Mouse (Mus musculus): ENCODE results near the gene Lamc3. TPM values are rescaled to one million over a fixed set of nuclear protein-coding genes. Genes with fewer than 3 reads are reported as not detected.

The Lamc3 gene
- polyA plus RNA-seq, 2 experiments = 0.84 to 1.1 TPM

DNA sequence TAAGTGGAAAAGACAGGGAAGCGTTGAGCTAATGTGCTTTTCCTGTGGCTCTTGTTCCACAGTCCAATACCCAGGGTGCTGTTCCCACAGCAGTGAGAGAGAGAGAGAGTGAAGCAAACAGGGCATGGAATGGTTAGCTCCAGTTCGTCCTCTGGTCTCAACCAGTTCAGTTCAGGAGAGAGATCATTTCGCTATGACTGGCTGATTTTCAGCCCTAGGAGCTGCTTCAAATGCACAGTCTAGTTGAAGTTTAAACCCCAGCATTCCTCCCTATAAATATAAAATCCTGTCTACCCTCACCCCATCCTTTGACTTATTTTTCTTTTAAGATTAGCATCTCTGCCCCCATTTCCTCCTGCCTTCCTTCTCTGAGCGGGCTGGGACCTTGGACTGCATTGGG, 85.5 kb downstream of the Lamc3 start:
- no peaks in the 10 kb centered on the region for H3K27me3 ChIP-seq (ENCODE audit: control insufficient read depth, insufficient read depth, low read length)
- no peak overlapping the region for H3K27ac ChIP-seq (replicated peaks; ENCODE audit: low read depth, low read length)
- TF ChIP-seq POLR2A (IDR thresholded peaks at IDR 0.05; ENCODE audit: borderline replicate concordance, extremely low read depth, insufficient read depth, insufficient read length) = no peak
- no peak for ATAC-seq (ENCODE audit: low FRiP score, low read depth)
- 95% methylated on average over 4 of the region's 4 CpGs for WGBS
- no peak overlapping the region for H3K4me2 ChIP-seq (replicated peaks; ENCODE audit: low read depth, low read length, severe bottlenecking)
- no peaks in the 10 kb centered on the region for H3K9me3 ChIP-seq (ENCODE audit: control insufficient read depth, low read length)
- peaks cover 33% of the 10 kb centered on the region for H3K36me3 ChIP-seq (ENCODE audit: control insufficient read depth, insufficient read depth, low read length)
- H3K4me3 ChIP-seq (replicated peaks; ENCODE audit: low read length) = no peak overlapping the region
- H3K4me1 ChIP-seq (ENCODE audit: control insufficient read depth, insufficient read depth, low read length) = peaks cover 13% of the 10 kb centered on the region
- no peak overlapping the region for H3K9ac ChIP-seq (ENCODE audit: low read depth, low read length, severe bottlenecking)
- no peak for DNase-seq (ENCODE audit: low spot score)

DNA sequence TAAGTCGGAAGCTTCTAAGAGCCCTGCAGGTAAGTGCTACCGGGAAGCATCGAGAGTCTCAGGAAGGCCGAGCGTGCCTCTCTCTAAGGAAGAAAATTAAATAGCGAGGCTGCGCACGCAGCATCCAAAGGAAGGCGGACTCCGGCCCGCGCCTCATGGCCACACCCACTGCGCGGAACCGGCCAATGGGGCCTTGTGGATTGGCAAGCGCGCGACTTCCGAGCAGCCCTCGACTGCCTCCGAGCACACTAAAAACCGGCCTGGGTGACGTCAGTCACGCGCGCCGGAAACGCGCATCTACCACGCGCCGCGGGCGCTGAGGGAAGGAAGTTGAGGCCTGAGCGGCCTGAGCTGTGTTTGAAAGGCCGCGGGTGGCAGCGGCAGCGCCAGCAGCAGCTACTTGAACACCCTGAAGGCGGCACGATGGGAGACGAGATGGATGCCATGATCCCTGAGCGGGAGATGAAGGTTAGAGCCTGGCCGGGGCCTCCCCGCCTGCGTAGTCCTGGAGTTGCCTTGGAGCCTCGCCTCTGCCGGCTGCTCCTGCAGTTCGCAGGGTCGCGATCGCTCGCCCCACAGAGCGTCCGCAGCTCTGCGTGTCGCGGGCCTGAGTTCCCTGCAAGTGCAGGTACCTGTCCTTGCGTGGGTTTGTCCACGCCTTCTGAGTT, 87.2 kb downstream of the Lamc3 start, which contains the start of gene Nup214:
Nup214 (plus strand) TSS at position 296 of the 668 bp plus-strand sequence.
- H3K9me3 ChIP-seq (ENCODE audit: control insufficient read depth, low read length) = no peaks in the 10 kb centered on the region
- H3K9ac ChIP-seq (ENCODE audit: low read depth, low read length, severe bottlenecking) = peak within 1 kb of the TSS; percentile 95
- 2% methylated on average over 56 of the region's 60 CpGs for WGBS
- DNase-seq (ENCODE audit: low spot score) = peak; percentile 98
- H3K36me3 ChIP-seq (ENCODE audit: control insufficient read depth, insufficient read depth, low read length) = peaks cover 45% of the 10 kb centered on the region
- TF ChIP-seq POLR2A (IDR thresholded peaks at IDR 0.05; ENCODE audit: borderline replicate concordance, extremely low read depth, insufficient read depth, insufficient read length) = peak; percentile 36; the same call in 1 of the 2 replicates
- no peaks in the 10 kb centered on the region for H3K27me3 ChIP-seq (ENCODE audit: control insufficient read depth, insufficient read depth, low read length)
- H3K27ac ChIP-seq (replicated peaks; ENCODE audit: low read depth, low read length) = peak within 1 kb of the TSS; percentile 70
- H3K4me2 ChIP-seq (replicated peaks; ENCODE audit: low read depth, low read length, severe bottlenecking) = peak within 1 kb of the TSS; percentile 82
- peak; percentile 100 for ATAC-seq (ENCODE audit: low FRiP score, low read depth)
- H3K4me1 ChIP-seq (ENCODE audit: control insufficient read depth, insufficient read depth, low read length) = peaks cover 13% of the 10 kb centered on the region
- H3K4me3 ChIP-seq (replicated peaks; ENCODE audit: low read length) = peak within 1 kb of the TSS; percentile 96

DNA sequence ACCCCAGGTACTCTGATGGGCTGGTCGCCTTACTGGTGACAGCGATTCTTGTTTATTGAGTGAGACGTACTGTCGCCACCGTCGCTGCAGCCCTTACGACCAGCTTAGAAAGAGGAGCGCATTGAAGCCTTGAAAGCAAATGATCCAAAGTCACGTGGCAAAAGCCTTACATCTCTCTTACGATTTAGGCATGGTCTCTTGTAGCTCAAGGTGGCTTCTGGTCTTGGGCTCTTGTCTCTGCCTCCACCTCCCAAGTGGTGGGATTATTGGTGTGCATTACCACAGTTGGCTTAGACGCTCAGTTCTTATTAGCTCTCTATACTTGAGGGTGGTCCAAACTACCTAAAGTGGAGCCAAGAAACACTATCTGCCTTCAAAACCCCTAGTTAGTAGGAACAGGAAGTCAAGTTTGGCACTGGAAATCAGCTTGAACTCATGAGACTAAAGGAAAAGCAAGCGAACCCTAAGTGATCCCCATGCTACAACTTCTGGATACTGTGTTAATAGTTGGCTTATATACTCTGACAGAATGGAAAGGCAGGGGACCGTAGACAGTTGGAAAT, 87.8 kb downstream of the Lamc3 start:
- Histone ChIP-seq H3K9me3 (ENCODE audit: control insufficient read depth, low read length) (no peaks in the 10 kb centered on the region), H3K4me2 (replicated peaks; ENCODE audit: low read depth, low read length, severe bottlenecking) (peak overlapping the region; percentile 80), H3K27ac (replicated peaks; ENCODE audit: low read depth, low read length) (no peak overlapping the region; the same call in 1 of the 2 replicates), H3K4me3 (replicated peaks; ENCODE audit: low read length) (peak overlapping the region; percentile 96), H3K27me3 (ENCODE audit: control insufficient read depth, insufficient read depth, low read length) (no peaks in the 10 kb centered on the region), H3K36me3 (ENCODE audit: control insufficient read depth, insufficient read depth, low read length) (peaks cover 50% of the 10 kb centered on the region), H3K4me1 (ENCODE audit: control insufficient read depth, insufficient read depth, low read length) (peaks cover 13% of the 10 kb centered on the region), H3K9ac (ENCODE audit: low read depth, low read length, severe bottlenecking) (peak overlapping the region; percentile 95)
- WGBS = 10% methylated on average over 13 of the region's 13 CpGs
- ATAC-seq (ENCODE audit: low FRiP score, low read depth) = no peak
- no peak for DNase-seq (ENCODE audit: low spot score)
- no peak for TF ChIP-seq POLR2A (IDR thresholded peaks at IDR 0.05; ENCODE audit: borderline replicate concordance, extremely low read depth, insufficient read depth, insufficient read length)

DNA sequence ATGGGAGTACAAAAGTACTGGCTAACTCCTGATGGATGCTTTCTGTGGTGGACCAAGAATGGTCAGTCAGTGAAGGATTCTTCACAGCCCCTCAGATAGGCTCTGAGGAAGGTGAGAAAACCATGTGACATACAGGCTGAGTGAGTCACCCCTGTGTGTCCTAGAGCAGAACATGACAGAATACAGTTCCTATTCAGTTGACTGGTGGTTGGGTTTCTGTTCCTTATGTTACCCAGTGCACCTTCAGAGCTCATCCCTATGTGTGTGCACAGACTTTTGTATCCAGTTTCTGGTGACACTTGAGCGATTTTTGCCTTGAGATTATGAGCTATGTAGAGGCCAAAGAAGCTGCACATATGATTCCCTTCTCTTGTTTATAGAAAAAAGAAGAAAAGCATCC, 100.7 kb downstream of the Lamc3 start:
- H3K36me3 ChIP-seq (ENCODE audit: control insufficient read depth, insufficient read depth, low read length) = peaks cover 90% of the 10 kb centered on the region
- DNase-seq (ENCODE audit: low spot score) (no peak), ATAC-seq (ENCODE audit: low FRiP score, low read depth) (no peak)
- TF ChIP-seq POLR2A (IDR thresholded peaks at IDR 0.05; ENCODE audit: borderline replicate concordance, extremely low read depth, insufficient read depth, insufficient read length) = no peak
- no peaks in the 10 kb centered on the region for H3K27me3 ChIP-seq (ENCODE audit: control insufficient read depth, insufficient read depth, low read length)
- WGBS = 91% methylated on average over 1 of the region's 1 CpGs
- H3K4me1 ChIP-seq (ENCODE audit: control insufficient read depth, insufficient read depth, low read length) = no peaks in the 10 kb centered on the region
- H3K9ac ChIP-seq (ENCODE audit: low read depth, low read length, severe bottlenecking) = no peak overlapping the region
- no peaks in the 10 kb centered on the region for H3K9me3 ChIP-seq (ENCODE audit: control insufficient read depth, low read length)
- no peak overlapping the region for H3K4me3 ChIP-seq (replicated peaks; ENCODE audit: low read length)
- H3K4me2 ChIP-seq (replicated peaks; ENCODE audit: low read depth, low read length, severe bottlenecking) = no peak overlapping the region
- no peak overlapping the region for H3K27ac ChIP-seq (replicated peaks; ENCODE audit: low read depth, low read length)

DNA sequence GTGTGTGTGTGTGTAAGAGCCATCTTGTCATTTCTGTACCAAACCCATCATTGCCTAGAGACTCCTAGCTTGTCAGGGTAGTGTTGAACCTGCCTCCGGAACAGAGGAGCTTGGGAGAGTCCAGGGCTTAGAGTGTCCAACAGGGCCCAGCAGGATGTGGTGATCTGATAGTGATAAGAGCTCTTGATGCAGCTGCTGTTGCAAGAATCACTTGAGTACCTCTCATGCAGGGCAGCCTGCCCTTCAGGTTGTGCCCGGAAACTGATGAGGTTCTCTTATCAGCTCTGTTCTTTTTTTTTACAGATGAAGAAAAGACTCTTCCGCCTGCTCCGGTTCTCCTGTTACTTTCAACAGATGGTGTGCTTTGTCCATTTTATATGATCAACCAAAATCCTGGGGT, 103.9 kb downstream of the Lamc3 start:
- no peak overlapping the region for H3K9ac ChIP-seq (ENCODE audit: low read depth, low read length, severe bottlenecking)
- no peak overlapping the region for H3K4me3 ChIP-seq (replicated peaks; ENCODE audit: low read length)
- no peaks in the 10 kb centered on the region for H3K4me1 ChIP-seq (ENCODE audit: control insufficient read depth, insufficient read depth, low read length)
- no peaks in the 10 kb centered on the region for H3K9me3 ChIP-seq (ENCODE audit: control insufficient read depth, low read length)
- DNase-seq (ENCODE audit: low spot score) (no peak), ATAC-seq (ENCODE audit: low FRiP score, low read depth) (no peak)
- WGBS = 91% methylated on average over 4 of the region's 4 CpGs
- H3K27ac ChIP-seq (replicated peaks; ENCODE audit: low read depth, low read length) = no peak overlapping the region
- H3K27me3 ChIP-seq (ENCODE audit: control insufficient read depth, insufficient read depth, low read length) = no peaks in the 10 kb centered on the region
- H3K4me2 ChIP-seq (replicated peaks; ENCODE audit: low read depth, low read length, severe bottlenecking) = no peak overlapping the region
- H3K36me3 ChIP-seq (ENCODE audit: control insufficient read depth, insufficient read depth, low read length) = peaks cover 88% of the 10 kb centered on the region
- TF ChIP-seq POLR2A (IDR thresholded peaks at IDR 0.05; ENCODE audit: borderline replicate concordance, extremely low read depth, insufficient read depth, insufficient read length) = no peak
